Mouse (Mus musculus): ENCODE data around the gene Sh3bgrl2. TPM values are rescaled to one million over a fixed set of nuclear protein-coding genes. Genes with fewer than 3 reads are reported as not detected.

The Sh3bgrl2 gene
- polyA plus RNA-seq, 1 experiment: 3.4 TPM

- H3ac ChIP-seq (ENCODE audit: control insufficient read depth, insufficient read length, low read depth): no peak overlapping the region
- H3K36me3 ChIP-seq (ENCODE audit: control insufficient read depth, insufficient read depth): no peaks in the 10 kb centered on the region
Observed at GRCm38 (mm10) chr9:83625085-83625484, 77.0 kb downstream of the Sh3bgrl2 start.

GRCm38 (mm10) chr9:83628669-83629612 is 80.8 kb downstream of the Sh3bgrl2 start:
- no peak overlapping the region for H3ac ChIP-seq (ENCODE audit: control insufficient read depth, insufficient read length, low read depth)

More at GRCm38 (mm10) chr9:83625085-83625484, 77.0 kb downstream of the Sh3bgrl2 start:
- Histone ChIP-seq H3K79me3 (ENCODE audit: low read depth) (no peaks in the 10 kb centered on the region), H3K4me3 (ENCODE audit: insufficient read depth, poor library complexity, severe bottlenecking) (no peak overlapping the region), H3K27me3 (ENCODE audit: control insufficient read depth, insufficient read depth, insufficient read length) (no peaks in the 10 kb centered on the region), H3K79me2 (ENCODE audit: control insufficient read depth, insufficient read depth) (no peaks in the 10 kb centered on the region)
- TF ChIP-seq MYOD1 (IDR thresholded peaks at IDR 0.05; ENCODE audit: control insufficient read depth, insufficient read length, low read depth) (no peak), MYOG (IDR thresholded peaks at IDR 0.05; ENCODE audit: control insufficient read depth, extremely low read depth, insufficient read length) (no peak), CTCF (IDR thresholded peaks at IDR 0.05; ENCODE audit: control insufficient read depth, insufficient read depth, insufficient read length) (no peak), FOSL1 (IDR thresholded peaks at IDR 0.05; ENCODE audit: insufficient read depth, low read length, poor library complexity, severe bottlenecking) (no peak), CEBPB (IDR thresholded peaks at IDR 0.05; ENCODE audit: low read depth) (no peak), MAX (IDR thresholded peaks at IDR 0.05) (no peak), USF1 (IDR thresholded peaks at IDR 0.05; ENCODE audit: low read depth) (no peak)

GRCm38 (mm10) chr9:83630341-83630740 is 82.2 kb downstream of the Sh3bgrl2 start:
- H3K36me3 ChIP-seq (ENCODE audit: control insufficient read depth, insufficient read depth): no peaks in the 10 kb centered on the region
- no peak overlapping the region for H3ac ChIP-seq (ENCODE audit: control insufficient read depth, insufficient read length, low read depth)
- no peak overlapping the region for H3K4me3 ChIP-seq (ENCODE audit: insufficient read depth, poor library complexity, severe bottlenecking)
- H3K79me2 ChIP-seq (ENCODE audit: control insufficient read depth, insufficient read depth): no peaks in the 10 kb centered on the region
- TF ChIP-seq MYOG (IDR thresholded peaks at IDR 0.05; ENCODE audit: control insufficient read depth, extremely low read depth, insufficient read length): no peak
- no peak for TF ChIP-seq CTCF (IDR thresholded peaks at IDR 0.05; ENCODE audit: control insufficient read depth, insufficient read depth, insufficient read length)
- TF ChIP-seq MYOD1 (IDR thresholded peaks at IDR 0.05; ENCODE audit: control insufficient read depth, insufficient read length, low read depth): no peak
- no peak for TF ChIP-seq FOSL1 (IDR thresholded peaks at IDR 0.05; ENCODE audit: insufficient read depth, low read length, poor library complexity, severe bottlenecking)
- no peak for TF ChIP-seq MAX (IDR thresholded peaks at IDR 0.05)
- TF ChIP-seq USF1 (IDR thresholded peaks at IDR 0.05; ENCODE audit: low read depth): no peak
- no peak for TF ChIP-seq CEBPB (IDR thresholded peaks at IDR 0.05; ENCODE audit: low read depth)
- H3K79me3 ChIP-seq (ENCODE audit: low read depth): no peaks in the 10 kb centered on the region
- no peaks in the 10 kb centered on the region for H3K27me3 ChIP-seq (ENCODE audit: control insufficient read depth, insufficient read depth, insufficient read length)

More at GRCm38 (mm10) chr9:83628669-83629612, 80.8 kb downstream of the Sh3bgrl2 start:
- no peaks in the 10 kb centered on the region for H3K27me3 ChIP-seq (ENCODE audit: control insufficient read depth, insufficient read depth, insufficient read length)
- no peak for TF ChIP-seq MYOD1 (IDR thresholded peaks at IDR 0.05; ENCODE audit: control insufficient read depth, insufficient read length, low read depth)
- TF ChIP-seq USF1 (IDR thresholded peaks at IDR 0.05; ENCODE audit: low read depth): no peak
- no peak for TF ChIP-seq MYOG (IDR thresholded peaks at IDR 0.05; ENCODE audit: control insufficient read depth, extremely low read depth, insufficient read length)
- no peak for TF ChIP-seq CEBPB (IDR thresholded peaks at IDR 0.05; ENCODE audit: low read depth)
- no peak for TF ChIP-seq CTCF (IDR thresholded peaks at IDR 0.05; ENCODE audit: control insufficient read depth, insufficient read depth, insufficient read length)
- no peak for TF ChIP-seq FOSL1 (IDR thresholded peaks at IDR 0.05; ENCODE audit: insufficient read depth, low read length, poor library complexity, severe bottlenecking)
- no peak for TF ChIP-seq MAX (IDR thresholded peaks at IDR 0.05)
- no peaks in the 10 kb centered on the region for H3K36me3 ChIP-seq (ENCODE audit: control insufficient read depth, insufficient read depth)
- H3K79me3 ChIP-seq (ENCODE audit: low read depth): no peaks in the 10 kb centered on the region
- H3K4me3 ChIP-seq (ENCODE audit: insufficient read depth, poor library complexity, severe bottlenecking): no peak overlapping the region
- no peaks in the 10 kb centered on the region for H3K79me2 ChIP-seq (ENCODE audit: control insufficient read depth, insufficient read depth)

GRCm38 (mm10) chr9:83631920-83632319 is 83.8 kb downstream of the Sh3bgrl2 start:
- Histone ChIP-seq H3K27me3 (ENCODE audit: control insufficient read depth, insufficient read depth, insufficient read length) (no peaks in the 10 kb centered on the region), H3ac (ENCODE audit: control insufficient read depth, insufficient read length, low read depth) (no peak overlapping the region), H3K36me3 (ENCODE audit: control insufficient read depth, insufficient read depth) (no peaks in the 10 kb centered on the region), H3K4me3 (ENCODE audit: insufficient read depth, poor library complexity, severe bottlenecking) (no peak overlapping the region), H3K79me3 (ENCODE audit: low read depth) (no peaks in the 10 kb centered on the region), H3K79me2 (ENCODE audit: control insufficient read depth, insufficient read depth) (no peaks in the 10 kb centered on the region)
- TF ChIP-seq USF1 (IDR thresholded peaks at IDR 0.05; ENCODE audit: low read depth): no peak

GRCm38 (mm10) chr9:83634703-83635102 is 86.6 kb downstream of the Sh3bgrl2 start:
- Histone ChIP-seq H3K79me2 (ENCODE audit: control insufficient read depth, insufficient read depth) (no peaks in the 10 kb centered on the region), H3K4me3 (ENCODE audit: insufficient read depth, poor library complexity, severe bottlenecking) (no peak overlapping the region), H3ac (ENCODE audit: control insufficient read depth, insufficient read length, low read depth) (no peak overlapping the region), H3K27me3 (ENCODE audit: control insufficient read depth, insufficient read depth, insufficient read length) (no peaks in the 10 kb centered on the region), H3K79me3 (ENCODE audit: low read depth) (no peaks in the 10 kb centered on the region), H3K36me3 (ENCODE audit: control insufficient read depth, insufficient read depth) (no peaks in the 10 kb centered on the region)
- TF ChIP-seq CTCF (IDR thresholded peaks at IDR 0.05; ENCODE audit: control insufficient read depth, insufficient read depth, insufficient read length): no peak
- TF ChIP-seq USF1 (IDR thresholded peaks at IDR 0.05; ENCODE audit: low read depth): no peak
- TF ChIP-seq MYOD1 (IDR thresholded peaks at IDR 0.05; ENCODE audit: control insufficient read depth, insufficient read length, low read depth): no peak

- TF ChIP-seq USF1 (IDR thresholded peaks at IDR 0.05; ENCODE audit: low read depth) (no peak), CEBPB (IDR thresholded peaks at IDR 0.05; ENCODE audit: low read depth) (no peak), MYOD1 (IDR thresholded peaks at IDR 0.05; ENCODE audit: control insufficient read depth, insufficient read length, low read depth) (no peak), MYOG (IDR thresholded peaks at IDR 0.05; ENCODE audit: control insufficient read depth, extremely low read depth, insufficient read length) (no peak), MAX (IDR thresholded peaks at IDR 0.05) (no peak), CTCF (IDR thresholded peaks at IDR 0.05; ENCODE audit: control insufficient read depth, insufficient read depth, insufficient read length) (no peak), FOSL1 (IDR thresholded peaks at IDR 0.05; ENCODE audit: insufficient read depth, low read length, poor library complexity, severe bottlenecking) (no peak)
- H3K36me3 ChIP-seq (ENCODE audit: control insufficient read depth, insufficient read depth): no peaks in the 10 kb centered on the region
- H3ac ChIP-seq (ENCODE audit: control insufficient read depth, insufficient read length, low read depth): no peak overlapping the region
- no peaks in the 10 kb centered on the region for H3K27me3 ChIP-seq (ENCODE audit: control insufficient read depth, insufficient read depth, insufficient read length)
- no peaks in the 10 kb centered on the region for H3K79me3 ChIP-seq (ENCODE audit: low read depth)
- H3K4me3 ChIP-seq (ENCODE audit: insufficient read depth, poor library complexity, severe bottlenecking): no peak overlapping the region
- H3K79me2 ChIP-seq (ENCODE audit: control insufficient read depth, insufficient read depth): no peaks in the 10 kb centered on the region
Observed at GRCm38 (mm10) chr9:83635997-83636396, 87.9 kb downstream of the Sh3bgrl2 start.
